Mouse (Mus musculus): Measurements from ENCODE around the gene Olfr1462.

DNA sequence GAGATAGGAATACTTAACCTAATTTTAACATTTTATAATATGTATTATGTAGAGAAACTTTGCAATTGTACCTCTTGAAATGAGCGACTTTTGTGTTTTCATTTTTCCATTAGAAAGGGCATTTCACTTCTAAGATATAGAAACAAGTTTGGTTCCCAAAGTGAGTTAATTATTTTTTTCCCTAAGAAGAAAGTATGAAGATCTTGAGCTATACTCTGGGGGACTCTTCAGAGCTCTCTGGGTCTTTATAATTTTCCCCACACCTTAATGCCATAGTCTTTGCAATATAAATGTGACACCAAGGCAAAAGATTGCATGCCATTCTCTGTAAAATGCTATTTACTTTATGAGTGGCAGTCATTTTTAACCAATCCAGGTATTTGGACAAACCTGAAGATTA, at the start of gene Olfr1462:
- no peak for TF ChIP-seq CTCF (IDR thresholded peaks at IDR 0.05; ENCODE audit: low read depth, low read length)
- no peak for TF ChIP-seq POLR2A (IDR thresholded peaks at IDR 0.05; ENCODE audit: insufficient read depth, low read length)
- TF ChIP-seq EP300 (IDR thresholded peaks at IDR 0.05; ENCODE audit: insufficient read depth, low read depth, low read length) = no peak

All from ES-Bruce4 (cell line).